Mouse (Mus musculus) limb, embryonic 14.5 days (tissue): Measurements from ENCODE around the gene Iqcn. TPM values are rescaled to one million over a fixed set of nuclear protein-coding genes. Genes with fewer than 3 reads are reported as not detected.
A peak's percentile ranks its signal among the peaks of the same experiment; 100 is the strongest.

Source experiments
- ATAC-seq: fragments of 200-750 bp; cut with Nextera tagmentation; 2 replicates; pipeline ENCODE4 v1.8.0; 2017; ENCODE audit warnings: low read depth, moderate number of reproducible peaks, moderate TSS enrichment; ENCODE audit not compliant: low FRiP score
- DNase-seq: peaks from one replicate; pipeline ENCODE4 v3.0.0-alpha.2; 2015; ENCODE audit warnings: low spot score
- H3K27ac ChIP-seq: fragments of 300-500 bp; sonication (generic); replicated peaks from 2 replicates; pipeline ENCODE4 v1.5.1; 2014; ENCODE audit warnings: low read depth, mild to moderate bottlenecking, low read length, moderate library complexity, mixed read lengths
- H3K27me3 ChIP-seq: fragments of 300-500 bp; sonication (generic); 2 replicates; pipeline ENCODE4 v1.6.1; 2014; ENCODE audit warnings: low read length, mixed read lengths; ENCODE audit not compliant: control insufficient read depth, insufficient read depth
- H3K36me3 ChIP-seq: fragments of 300-500 bp; sonication (generic); 2 replicates; pipeline ENCODE4 v1.6.1; 2014; ENCODE audit warnings: mild to moderate bottlenecking, low read length, moderate library complexity, mixed read lengths; ENCODE audit not compliant: control insufficient read depth, insufficient read depth
- H3K4me1 ChIP-seq: fragments of 300-500 bp; sonication (generic); 2 replicates; pipeline ENCODE4 v1.6.1; 2014; ENCODE audit warnings: antibody characterized with exemption, low read length, mixed read lengths; ENCODE audit not compliant: control insufficient read depth, insufficient read depth
- H3K4me2 ChIP-seq: fragments of 300-500 bp; sonication (generic); replicated peaks from 2 replicates; pipeline ENCODE4 v1.6.1; 2014; ENCODE audit warnings: low read depth, mild to moderate bottlenecking, low read length, moderate library complexity; ENCODE audit not compliant: severe bottlenecking
- H3K4me3 ChIP-seq: fragments of 300-500 bp; sonication (generic); replicated peaks from 2 replicates; pipeline ENCODE4 v1.5.1; 2014; ENCODE audit warnings: low read length
- H3K9ac ChIP-seq: fragments of 300-500 bp; sonication (generic); 2 replicates; pipeline ENCODE4 v1.6.1; 2014; ENCODE audit warnings: mild to moderate bottlenecking, low read depth, low read length, moderate library complexity; ENCODE audit not compliant: severe bottlenecking
- H3K9me3 ChIP-seq: fragments of 300-500 bp; sonication (generic); 2 replicates; pipeline ENCODE4 v1.6.1; 2016; ENCODE audit warnings: low read length; ENCODE audit not compliant: control insufficient read depth
- POLR2A ChIP-seq: fragments of 200-500 bp; IDR thresholded peaks from 2 replicates; pipeline ENCODE4 v1.8.0; 2012; ENCODE audit warnings: inconsistent platforms, mild to moderate bottlenecking, moderate library complexity, borderline replicate concordance; ENCODE audit not compliant: insufficient read depth, insufficient read length; ENCODE audit errors: extremely low read depth
- WGBS: fragments of 180-500 bp; shearing (Covaris S2); extraction: QIAGEN DNeasy Blood & Tissue Kit; methylation state at CpG from one replicate; pipeline ENCODE4 v1.1.7; 2014; 5-methylcytosine and 5-hydroxymethylcytosine counted together
- polyA plus RNA-seq, 2 experiments: library from polyadenylated mRNA; depleted of rRNA in 1 of 2; stranded (reverse) in 1 of 2; unstranded in 1 of 2; fragments of >200 nt; fragmentation: Nextera tagmentation in 1 of 2; extraction: Ambion mirVana in 1 of 2; gene quantifications; 2 replicates each; pipeline versions ENCODE4 v1.2.1 to v1.2.3; 2012 to 2014

The Iqcn gene
- polyA plus RNA-seq, 2 experiments: 0.04 to 0.10 TPM

GRCm38 (mm10) chr8:70684291-70684690 is 19.0 kb upstream of the Iqcn start:
- ATAC-seq: no peak
- WGBS: 57% methylated on average over 7 of the region's 7 CpGs
- Histone ChIP-seq H3K36me3 (0 out of 2 replicates have a peak, but pooled peaks cover 4% of the 10 kb centered on the region), H3K4me2 (no peak overlapping the region), H3K4me1 (peaks cover 6% of the 10 kb centered on the region; the same call in 1 of the 2 replicates), H3K27ac (no peak overlapping the region), H3K27me3 (no peaks in the 10 kb centered on the region), H3K9me3 (no peaks in the 10 kb centered on the region), H3K4me3 (no peak overlapping the region), H3K9ac (no peak overlapping the region)
- no peak for DNase-seq
- TF ChIP-seq POLR2A: no peak

GRCm38 (mm10) chr8:70687576-70687975 is 15.7 kb upstream of the Iqcn start:
- H3K4me1 ChIP-seq: peaks cover 10% of the 10 kb centered on the region
- no peak overlapping the region for H3K4me3 ChIP-seq
- no peak for TF ChIP-seq POLR2A
- no peak overlapping the region for H3K27ac ChIP-seq
- H3K9me3 ChIP-seq: no peaks in the 10 kb centered on the region
- no peaks in the 10 kb centered on the region for H3K27me3 ChIP-seq
- ATAC-seq (no peak), DNase-seq (no peak)
- H3K9ac ChIP-seq: no peak overlapping the region
- no peaks in the 10 kb centered on the region for H3K36me3 ChIP-seq
- 75% methylated on average over 8 of the region's 8 CpGs for WGBS
- H3K4me2 ChIP-seq: no peak overlapping the region

- Histone ChIP-seq H3K4me1 (peaks cover 10% of the 10 kb centered on the region), H3K9ac (no peak overlapping the region), H3K27me3 (no peaks in the 10 kb centered on the region), H3K4me2 (no peak overlapping the region), H3K4me3 (no peak overlapping the region), H3K9me3 (no peaks in the 10 kb centered on the region), H3K27ac (no peak overlapping the region), H3K36me3 (no peaks in the 10 kb centered on the region)
- no peak for TF ChIP-seq POLR2A
- 86% methylated on average over 3 of the region's 3 CpGs for WGBS
- no peak for DNase-seq
- ATAC-seq: no peak
Observed at GRCm38 (mm10) chr8:70688136-70688535, 15.1 kb upstream of the Iqcn start.

DNA sequence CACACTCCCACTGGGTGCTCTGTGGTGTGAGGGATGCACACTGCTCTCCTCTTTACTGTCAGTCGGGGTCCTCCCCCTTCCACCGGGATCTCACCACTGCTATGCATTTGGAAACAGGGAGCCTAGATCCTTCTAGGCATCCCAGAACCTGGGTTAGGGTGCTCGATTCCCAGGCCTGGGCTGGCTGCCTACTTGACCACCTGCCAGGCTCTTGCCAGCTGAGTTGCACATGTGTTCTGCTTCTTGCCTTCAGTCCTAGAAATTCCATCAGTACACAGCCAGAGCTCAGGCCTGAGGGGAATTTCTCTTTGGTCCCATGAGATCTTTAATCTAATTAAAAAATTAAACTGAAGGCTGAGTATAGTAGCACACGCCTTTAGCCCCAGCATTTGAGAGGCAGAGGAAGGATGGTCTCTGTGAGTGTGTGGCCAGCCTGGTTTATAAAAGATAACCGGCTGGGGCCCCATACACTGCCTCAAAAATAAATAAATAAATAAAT is 13.3 kb upstream of the Iqcn start:
- no peak for ATAC-seq
- no peaks in the 10 kb centered on the region for H3K36me3 ChIP-seq
- 63% methylated on average over 5 of the region's 5 CpGs for WGBS
- H3K9me3 ChIP-seq: no peaks in the 10 kb centered on the region
- peaks cover 10% of the 10 kb centered on the region for H3K4me1 ChIP-seq
- no peak overlapping the region for H3K9ac ChIP-seq
- no peak for TF ChIP-seq POLR2A
- DNase-seq: no peak
- 0 out of 2 replicates have a peak overlapping the region, but pooled peaks have one; percentile 19 for H3K27ac ChIP-seq
- H3K4me2 ChIP-seq: no peak overlapping the region
- H3K4me3 ChIP-seq: no peak overlapping the region
- no peaks in the 10 kb centered on the region for H3K27me3 ChIP-seq

GRCm38 (mm10) chr8:70691230-70691629 is 12.0 kb upstream of the Iqcn start:
- Histone ChIP-seq H3K4me1 (peaks cover 22% of the 10 kb centered on the region), H3K27me3 (no peaks in the 10 kb centered on the region), H3K27ac (peak overlapping the region; percentile 77), H3K4me3 (peak overlapping the region; percentile 34), H3K9me3 (no peaks in the 10 kb centered on the region), H3K4me2 (peak overlapping the region; percentile 59), H3K36me3 (no peaks in the 10 kb centered on the region), H3K9ac (peak overlapping the region; percentile 62)
- ATAC-seq: no peak
- no peak for TF ChIP-seq POLR2A
- DNase-seq: no peak
- WGBS: 41% methylated on average over 4 of the region's 4 CpGs
